Mouse (Mus musculus): ENCODE data around the gene Ache.

- no peak for TF ChIP-seq NELFE (IDR thresholded peaks at IDR 0.05; ENCODE audit: low read depth, low read length)
- no peak for TF ChIP-seq POLR2A (IDR thresholded peaks at IDR 0.05; ENCODE audit: low read depth, low read length)
- no peak for TF ChIP-seq JUN (IDR thresholded peaks at IDR 0.05; ENCODE audit: insufficient read depth, low read depth, low read length)
- no peak for TF ChIP-seq RCOR1 (conservative IDR thresholded peaks at IDR 0.05; ENCODE audit: low read depth, low read length)
- TF ChIP-seq CTCF (conservative IDR thresholded peaks at IDR 0.05 in 1 of 2, IDR thresholded peaks at IDR 0.05 in 1 of 2; ENCODE audit: low read depth in 2 of 2, low read length in 2 of 2): no peak
These were observed 52.9 kb downstream of the Ache start for GRCm38 (mm10) chr5:137340222-137340621.

Measured in CH12.LX (cell line).